Mouse (Mus musculus) MEL (cell line): ENCODE measurements around the gene Slc28a3. TPM values are rescaled to one million over a fixed set of nuclear protein-coding genes. Genes with fewer than 3 reads are reported as not detected.

Source experiments
- DNase-seq: peaks from one replicate; pipeline ENCODE4 v3.0.0; 2011; ENCODE audit warnings: low read depth, low spot score
- H3K27ac ChIP-seq: 2 replicates; pipeline ENCODE4 v1.5.1; 2012; ENCODE audit warnings: low read depth, mild to moderate bottlenecking, control low read depth, low read length, moderate library complexity; ENCODE audit not compliant: control insufficient read depth
- H3K27me3 ChIP-seq, 2 experiments: fragments of 150-350 bp in 1 of 2; sonication (generic) in 1 of 2; 2 replicates each; pipeline ENCODE4 v1.6.1; 2012; ENCODE audit warnings: low read length in 2 of 2, mild to moderate bottlenecking in 2 of 2, improper control_type of control experiment in 1 of 2, moderate library complexity in 1 of 2; ENCODE audit not compliant: insufficient read depth in 2 of 2, control insufficient read depth in 1 of 2
- H3K36me3 ChIP-seq, 2 experiments: 2 replicates each; pipeline ENCODE4 v1.6.1; 2012 to 2014; ENCODE audit warnings: low read length in 2 of 2, improper control_type of control experiment in 1 of 2, inconsistent platforms in 1 of 2, mild to moderate bottlenecking in 1 of 2; ENCODE audit not compliant: insufficient read depth in 2 of 2, control insufficient read depth in 1 of 2
- H3K4me1 ChIP-seq, 2 experiments: fragments of 150-350 bp in 1 of 2; sonication (generic) in 1 of 2; 2 replicates each; pipeline ENCODE4 v1.6.1; 2012; ENCODE audit warnings: low read length in 2 of 2, improper control_type of control experiment in 1 of 2, mild to moderate bottlenecking in 1 of 2; ENCODE audit not compliant: insufficient read depth in 2 of 2, control insufficient read depth in 1 of 2
- H3K4me3 ChIP-seq, 2 experiments: fragments of 150-350 bp in 1 of 2; sonication (generic) in 1 of 2; 2 replicates each; pipeline ENCODE4 v1.5.1; 2012; ENCODE audit warnings: low read depth in 2 of 2, low read length in 2 of 2, mild to moderate bottlenecking in 2 of 2, moderate library complexity in 2 of 2, control low read depth in 1 of 2, improper control_type of control experiment in 1 of 2; ENCODE audit not compliant: control insufficient read depth in 1 of 2, insufficient read depth in 1 of 2
- H3K79me2 ChIP-seq: 2 replicates; pipeline ENCODE4 v1.6.1; 2012; ENCODE audit warnings: mild to moderate bottlenecking, low read length, moderate library complexity; ENCODE audit not compliant: control insufficient read depth, poor library complexity, insufficient read depth
- H3K9ac ChIP-seq: 2 replicates; pipeline ENCODE4 v1.6.1; 2012; ENCODE audit warnings: low read depth, mild to moderate bottlenecking, control low read depth, low read length, moderate library complexity; ENCODE audit not compliant: control insufficient read depth, poor library complexity, severe bottlenecking
- H3K9me3 ChIP-seq: fragments of 150-350 bp; sonication (generic); replicated peaks from 2 replicates; pipeline ENCODE4 v1.6.1; 2012; ENCODE audit warnings: mild to moderate bottlenecking, low read length, improper control_type of control experiment, moderate library complexity; ENCODE audit not compliant: insufficient read depth
- CHD1 ChIP-seq: IDR thresholded peaks from 2 replicates; pipeline ENCODE4 v1.6.1; 2012; ENCODE audit warnings: low read depth, mild to moderate bottlenecking, inconsistent platforms, low read length, improper control_type of control experiment
- CTCF ChIP-seq, 3 experiments: IDR thresholded peaks in 2 of 3; conservative IDR thresholded peaks in 1 of 3; 2 replicates each; pipeline ENCODE4 v1.5.1; 2011 to 2012; ENCODE audit warnings: low read length in 3 of 3, low read depth in 2 of 3, mild to moderate bottlenecking in 2 of 3, improper control_type of control experiment in 1 of 3, inconsistent platforms in 1 of 3, mixed read lengths in 1 of 3, moderate library complexity in 1 of 3; ENCODE audit not compliant: control insufficient read depth in 1 of 3, insufficient read depth in 1 of 3, poor library complexity in 1 of 3, severe bottlenecking in 1 of 3
- ELF1 ChIP-seq: IDR thresholded peaks from 2 replicates; pipeline ENCODE4 v1.6.1; 2014; ENCODE audit warnings: low read depth, mild to moderate bottlenecking, inconsistent platforms, low read length, improper control_type of control experiment, moderate library complexity
- EP300 ChIP-seq, 2 experiments: IDR thresholded peaks; 2 replicates each; pipeline ENCODE4 v1.6.1; 2011; ENCODE audit warnings: improper control_type of control experiment in 2 of 2, low read length in 2 of 2, low read depth in 1 of 2, mild to moderate bottlenecking in 1 of 2
- GABPA ChIP-seq: IDR thresholded peaks from 2 replicates; pipeline ENCODE4 v1.6.1; 2012; ENCODE audit warnings: low read depth, mild to moderate bottlenecking, inconsistent platforms, low read length, improper control_type of control experiment, moderate library complexity
- GATA1 ChIP-seq: IDR thresholded peaks from 2 replicates; pipeline ENCODE4 v1.6.1; 2011; ENCODE audit warnings: low read depth, low read length, improper control_type of control experiment
- HCFC1 ChIP-seq: IDR thresholded peaks from 2 replicates; pipeline ENCODE4 v1.6.1; 2012; ENCODE audit warnings: low read depth, mild to moderate bottlenecking, inconsistent platforms, low read length, improper control_type of control experiment, moderate library complexity
- JUND ChIP-seq: IDR thresholded peaks from 2 replicates; pipeline ENCODE4 v1.6.1; 2011; ENCODE audit warnings: low read depth, mild to moderate bottlenecking, improper control_type of control experiment, low read length
- MAFK ChIP-seq: IDR thresholded peaks from 2 replicates; pipeline ENCODE4 v1.6.1; 2011; ENCODE audit warnings: low read depth, mild to moderate bottlenecking, low read length, improper control_type of control experiment, borderline replicate concordance
- MAX ChIP-seq: IDR thresholded peaks from 2 replicates; pipeline ENCODE4 v1.6.1; 2011; ENCODE audit warnings: low read length, improper control_type of control experiment
- MAZ ChIP-seq: IDR thresholded peaks from 2 replicates; pipeline ENCODE4 v1.6.1; 2012; ENCODE audit warnings: low read depth, mild to moderate bottlenecking, inconsistent platforms, low read length, improper control_type of control experiment
- MXI1 ChIP-seq: IDR thresholded peaks from 2 replicates; pipeline ENCODE4 v1.6.1; 2011; ENCODE audit warnings: mild to moderate bottlenecking, low read depth, low read length, improper control_type of control experiment
- NRF1 ChIP-seq: IDR thresholded peaks from 2 replicates; pipeline ENCODE4 v1.6.1; 2014; ENCODE audit warnings: low read depth, mild to moderate bottlenecking, inconsistent platforms, low read length, improper control_type of control experiment, moderate library complexity; ENCODE audit not compliant: poor library complexity, insufficient read depth, severe bottlenecking
- POLR2AphosphoS5 ChIP-seq: IDR thresholded peaks from 2 replicates; pipeline ENCODE4 v1.6.1; 2012; ENCODE audit warnings: low read depth, borderline replicate concordance, mild to moderate bottlenecking, inconsistent platforms, low read length, moderate library complexity, mixed read lengths
- RCOR1 ChIP-seq: IDR thresholded peaks from 2 replicates; pipeline ENCODE4 v1.6.1; 2012; ENCODE audit warnings: low read depth, mild to moderate bottlenecking, inconsistent platforms, low read length, improper control_type of control experiment
- SMC3 ChIP-seq: IDR thresholded peaks from 2 replicates; pipeline ENCODE4 v1.6.1; 2011; ENCODE audit warnings: low read depth, low read length, improper control_type of control experiment
- TAL1 ChIP-seq: IDR thresholded peaks from 2 replicates; pipeline ENCODE4 v1.6.1; 2012; ENCODE audit warnings: mild to moderate bottlenecking, inconsistent platforms, low read length, moderate library complexity, mixed read lengths
- TBP ChIP-seq: IDR thresholded peaks from 2 replicates; pipeline ENCODE4 v1.8.0; 2011; ENCODE audit warnings: low read depth, low read length, improper control_type of control experiment
- TCF12 ChIP-seq: IDR thresholded peaks from 2 replicates; pipeline ENCODE4 v1.6.1; 2014; ENCODE audit warnings: low read depth, mild to moderate bottlenecking, inconsistent platforms, low read length, improper control_type of control experiment, moderate library complexity
- UBTF ChIP-seq: IDR thresholded peaks from 2 replicates; pipeline ENCODE4 v1.6.1; 2012; ENCODE audit warnings: low read depth, mild to moderate bottlenecking, inconsistent platforms, low read length, improper control_type of control experiment, moderate library complexity, borderline replicate concordance; ENCODE audit not compliant: insufficient read depth
- USF1 ChIP-seq: IDR thresholded peaks from 2 replicates; pipeline ENCODE4 v1.6.1; 2014; ENCODE audit warnings: low read depth, mild to moderate bottlenecking, inconsistent platforms, low read length, improper control_type of control experiment, moderate library complexity
- ZKSCAN1 ChIP-seq: IDR thresholded peaks from 2 replicates; pipeline ENCODE4 v1.6.1; 2012; ENCODE audit warnings: low read depth, mild to moderate bottlenecking, inconsistent platforms, low read length, improper control_type of control experiment, moderate library complexity
- ZNF384 ChIP-seq: IDR thresholded peaks from 2 replicates; pipeline ENCODE4 v1.6.1; 2012; ENCODE audit warnings: low read depth, mild to moderate bottlenecking, inconsistent platforms, low read length, improper control_type of control experiment
- polyA plus RNA-seq, 2 experiments: library from polyadenylated mRNA; stranded (reverse) in 1 of 2; unstranded in 1 of 2; fragments of >175 nt in 1 of 2; fragments of >200 nt in 1 of 2; gene quantifications; 2 replicates each; pipeline versions ENCODE4 v1.2.1 to v1.2.4; 2012; ENCODE audit warnings: low replicate concordance in 2 of 2, low read depth in 1 of 2; ENCODE audit not compliant: insufficient read length in 2 of 2, insufficient read depth in 1 of 2, missing spikeins in 1 of 2
- total RNA-seq: library from RNA; depleted of rRNA; stranded (reverse); fragments of 300-350 nt; gene quantifications from 2 replicates; pipeline ENCODE4 v1.2.3, GENCODE M21; 2012

Slc28a3 gene
- total and polyA plus RNA-seq, 3 experiments: 1.4 TPM; not detected in 2

DNA sequence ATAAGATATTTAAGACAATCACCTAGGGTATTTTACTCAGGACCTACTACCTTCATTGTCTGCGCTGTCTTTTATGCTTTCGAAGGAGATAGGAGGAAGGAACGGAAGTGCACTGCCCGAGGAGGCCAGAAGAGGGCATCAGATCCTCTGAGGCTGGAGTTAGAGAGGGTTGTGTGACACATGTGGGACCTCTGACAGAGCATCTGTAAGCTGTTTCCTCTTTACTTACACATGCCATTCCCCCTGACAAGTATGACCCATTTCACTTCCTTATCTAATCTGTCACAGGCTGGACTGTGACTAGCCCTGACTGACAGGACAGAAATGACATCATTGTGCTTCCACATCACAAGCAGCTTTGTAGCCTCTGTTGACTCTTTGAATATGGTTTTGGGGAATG lies 94.4 kb downstream of the Slc28a3 start:
- Histone ChIP-seq H3K4me1 (peaks cover 2 to 43% of the 10 kb centered on the region in 2 experiments; a peak in 3 of 4 replicates), H3K27ac (peak overlapping the region; percentile 72), H3K9me3 (no peaks in the 10 kb centered on the region)

DNA sequence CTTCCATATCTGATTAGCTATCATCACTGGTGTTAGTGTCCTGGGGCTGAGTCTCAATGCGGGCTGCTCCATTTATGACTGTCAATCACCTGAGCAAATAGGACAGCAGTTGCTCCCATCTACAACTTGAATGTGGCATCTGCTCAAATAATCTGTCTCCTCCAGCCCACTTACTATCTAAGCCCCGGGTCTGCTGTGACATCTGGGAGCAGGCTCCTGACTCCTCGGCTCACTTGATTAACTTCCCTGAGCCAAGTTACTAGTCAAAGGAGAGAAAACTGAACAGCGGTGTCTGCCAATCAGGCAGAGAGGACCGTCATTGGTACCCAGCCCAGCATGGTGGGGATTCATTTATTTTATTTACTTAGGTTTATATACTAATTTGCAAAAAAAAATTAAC lies 95.0 kb downstream of the Slc28a3 start:
- Histone ChIP-seq H3K9me3 (no peaks in the 10 kb centered on the region), H3K79me2 (no peaks in the 10 kb centered on the region; the same call in 1 of the 2 replicates), H3K36me3 (peaks cover 0 to 22% of the 10 kb centered on the region in 2 experiments; a peak in 2 of 4 replicates), H3K9ac (peak overlapping the region; percentile 59), H3K4me3 (peak overlapping the region; percentile 28 to 38), H3K27me3 (no peaks in the 10 kb centered on the region), H3K27ac (peak overlapping the region; percentile 72), H3K4me1 (peaks cover 2 to 41% of the 10 kb centered on the region in 2 experiments; a peak in 3 of 4 replicates)
- TF ChIP-seq TAL1 (peak; percentile 56), RCOR1 (no peak)
- DNase-seq: peak; percentile 62

More for the DNA sequence above, 94.4 kb downstream of the Slc28a3 start:
- peak; percentile 94 for DNase-seq
- TF ChIP-seq GABPA (no peak), USF1 (no peak), EP300 (IDR thresholded peaks at IDR 0.05; ENCODE audit: low read depth in 1 of 2, low read length in 2 of 2) (no peak), CHD1 (no peak), CTCF (IDR thresholded peaks at IDR 0.05 in 2 of 3, conservative IDR thresholded peaks at IDR 0.05 in 1 of 3; ENCODE audit: control insufficient read depth in 1 of 3, insufficient read depth in 1 of 3, low read depth in 2 of 3, low read length in 3 of 3, poor library complexity in 1 of 3, severe bottlenecking in 1 of 3) (peak in 2 of 3 experiments; percentile 74 to 86; a peak in 4 of 6 replicates), UBTF (no peak), TBP (peak; percentile 49; the same call in 1 of the 2 replicates), POLR2AphosphoS5 (no peak), SMC3 (no peak), NRF1 (no peak), ZNF384 (no peak), MAFK (no peak), MAZ (no peak), TCF12 (no peak), JUND (no peak), TAL1 (peak; percentile 83), MXI1 (no peak), ZKSCAN1 (no peak), HCFC1 (no peak), MAX (no peak), ELF1 (no peak), GATA1 (peak; percentile 93)
- peaks cover 0 to 25% of the 10 kb centered on the region in 2 experiments; a peak in 2 of 4 replicates for H3K36me3 ChIP-seq
- H3K4me3 ChIP-seq: peak overlapping the region; percentile 28 to 38
- H3K79me2 ChIP-seq: no peaks in the 10 kb centered on the region; the same call in 1 of the 2 replicates
- H3K9ac ChIP-seq: peak overlapping the region; percentile 59
- H3K27me3 ChIP-seq: no peaks in the 10 kb centered on the region
